Mouse (Mus musculus): Measurements from ENCODE around the gene Ltv1. TPM values are rescaled to one million over a fixed set of nuclear protein-coding genes. Genes with fewer than 3 reads are reported as not detected.

Gene Ltv1
- polyA plus RNA-seq, 1 experiment, result 24.3 TPM

- TF ChIP-seq GATA1 (IDR thresholded peaks at IDR 0.05; ENCODE audit: low read length), result no peak
Measured at GRCm38 (mm10) chr10:13209506-13209905, 16.5 kb upstream of the Ltv1 start.

GRCm38 (mm10) chr10:13209061-13209460 lies 16.1 kb upstream of the Ltv1 start:
- TF ChIP-seq GATA1 (IDR thresholded peaks at IDR 0.05; ENCODE audit: low read length), result no peak

- TF ChIP-seq GATA1 (IDR thresholded peaks at IDR 0.05; ENCODE audit: low read length), result no peak
Measured at GRCm38 (mm10) chr10:13201741-13202293, 8.8 kb upstream of the Ltv1 start.

GRCm38 (mm10) chr10:13200862-13201261 lies 7.9 kb upstream of the Ltv1 start:
- TF ChIP-seq GATA1 (IDR thresholded peaks at IDR 0.05; ENCODE audit: low read length), result no peak

GRCm38 (mm10) chr10:13199234-13199633 lies 6.3 kb upstream of the Ltv1 start:
- no peak for TF ChIP-seq GATA1 (IDR thresholded peaks at IDR 0.05; ENCODE audit: low read length)

GRCm38 (mm10) chr10:13196872-13197507 lies 4.0 kb upstream of the Ltv1 start:
- no peak for TF ChIP-seq GATA1 (IDR thresholded peaks at IDR 0.05; ENCODE audit: low read length)

- no peak for TF ChIP-seq GATA1 (IDR thresholded peaks at IDR 0.05; ENCODE audit: low read length)
Measured at GRCm38 (mm10) chr10:13189881-13190280, 3.1 kb downstream of the Ltv1 start.

- TF ChIP-seq GATA1 (IDR thresholded peaks at IDR 0.05; ENCODE audit: low read length), result no peak
Measured at GRCm38 (mm10) chr10:13186754-13187153, 6.2 kb downstream of the Ltv1 start.

GRCm38 (mm10) chr10:13184170-13184766 lies 8.7 kb downstream of the Ltv1 start:
- TF ChIP-seq GATA1 (IDR thresholded peaks at IDR 0.05; ENCODE audit: low read length), result no peak

- TF ChIP-seq GATA1 (IDR thresholded peaks at IDR 0.05; ENCODE audit: low read length), result no peak
Measured at GRCm38 (mm10) chr10:13180211-13180610, 12.8 kb downstream of the Ltv1 start.

GRCm38 (mm10) chr10:13177973-13178624 lies 14.9 kb downstream of the Ltv1 start, which contains the start of gene Zc2hc1b:
Gene Zc2hc1b, minus strand, starts transcription at chr10:13178023.
- no peak for TF ChIP-seq GATA1 (IDR thresholded peaks at IDR 0.05; ENCODE audit: low read length)

- TF ChIP-seq GATA1 (IDR thresholded peaks at IDR 0.05; ENCODE audit: low read length), result no peak
Measured at GRCm38 (mm10) chr10:13175866-13176265, 17.1 kb downstream of the Ltv1 start.

- TF ChIP-seq GATA1 (IDR thresholded peaks at IDR 0.05; ENCODE audit: low read length), result no peak
Measured at GRCm38 (mm10) chr10:13172798-13173221, 20.2 kb downstream of the Ltv1 start.

- no peak for TF ChIP-seq GATA1 (IDR thresholded peaks at IDR 0.05; ENCODE audit: low read length)
Measured at GRCm38 (mm10) chr10:13171461-13171860, 21.5 kb downstream of the Ltv1 start.

GRCm38 (mm10) chr10:13170739-13171448 lies 22.1 kb downstream of the Ltv1 start:
- TF ChIP-seq GATA1 (IDR thresholded peaks at IDR 0.05; ENCODE audit: low read length), result no peak

GRCm38 (mm10) chr10:13168461-13168860 lies 24.5 kb downstream of the Ltv1 start:
- no peak for TF ChIP-seq GATA1 (IDR thresholded peaks at IDR 0.05; ENCODE audit: low read length)
